14 mouse cellular contexts compared by ENCODE assay signal in the genomic region with DNA sequence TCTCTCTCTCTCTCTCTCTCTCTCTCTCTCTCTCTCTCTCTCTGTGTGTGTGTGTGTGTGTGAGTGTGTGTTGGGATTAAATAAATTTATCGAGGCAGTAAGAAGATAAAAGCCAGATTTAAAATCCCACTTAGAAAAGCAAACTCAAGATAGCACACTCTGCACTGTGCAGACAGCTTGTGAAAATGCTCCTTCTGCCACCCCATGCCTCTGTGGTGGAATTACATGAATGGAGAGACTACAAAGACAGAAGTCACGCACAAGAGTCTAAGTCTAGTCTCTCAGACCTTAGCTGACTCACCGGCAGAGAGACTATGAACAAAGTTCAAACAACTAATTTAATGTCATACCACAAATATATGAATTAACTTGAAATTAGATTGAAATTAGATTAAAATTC.
DNase-seq lines count a peak whose midpoint lies in the region; TF ChIP-seq lines count a peak whose summit lies in the region.
"Had no signal": no experiment of that assay in that cellular context is flagged by ENCODE, and none has a peak within 500 bp of the region (broad histone marks: within the 10 kb centered on the region; RNA-seq: fewer than 3 reads in every experiment).

No protein-coding gene starts in this region.

- peak; percentile 47 for TF ChIP-seq CTCF in gastrocnemius, adult 2 months (IDR thresholded peaks at IDR 0.05)
- TF ChIP-seq CTCF in MEL (IDR thresholded peaks at IDR 0.05 in 2 of 3, conservative IDR thresholded peaks at IDR 0.05 in 1 of 3; ENCODE audit: control insufficient read depth in 1 of 3, insufficient read depth in 1 of 3, low read depth in 2 of 3, low read length in 3 of 3, poor library complexity in 1 of 3, severe bottlenecking in 1 of 3): peak in 1 of 3 experiments; percentile 17; a peak in 2 of 6 replicates
- TF ChIP-seq CTCF in cortical plate, adult 2 months (IDR thresholded peaks at IDR 0.05; ENCODE audit: extremely low read depth, insufficient read depth, low read length): peak; percentile 65

- no peak for TF ChIP-seq EP300 in MEL (IDR thresholded peaks at IDR 0.05; ENCODE audit: low read depth in 1 of 2, low read length in 2 of 2)

- intact Hi-C loops in gastrocnemius, adult 2 months (cut with DNase I): no loop called here

- no peaks in the 10 kb centered on the region for H3K4me1 ChIP-seq in MEL (ENCODE audit: control insufficient read depth in 1 of 2, insufficient read depth in 2 of 2, low read length in 2 of 2)
- H3K4me1 ChIP-seq in cortical plate, adult 2 months (ENCODE audit: control insufficient read depth, insufficient read depth, low read length): peaks cover 2% of the 10 kb centered on the region; the same call in 1 of the 2 replicates
- H3K4me1 ChIP-seq: limb, embryonic 13.5 days; megakaryocyte, embryonic 14.5 days had no signal

- TF ChIP-seq RAD21 in MEL (IDR thresholded peaks at IDR 0.05; ENCODE audit: low read depth, low read length): peak; percentile 22

- no peak for TF ChIP-seq POLR2A in MEL (IDR thresholded peaks at IDR 0.05; ENCODE audit: control insufficient read depth in 1 of 2, insufficient read depth in 1 of 2, low read depth in 1 of 2, low read length in 2 of 2, poor library complexity in 1 of 2)
- no peak for TF ChIP-seq POLR2A in cortical plate, adult 2 months (IDR thresholded peaks at IDR 0.05; ENCODE audit: extremely low read depth, insufficient read depth, low read length)

- no peaks in the 10 kb centered on the region for H3K9me3 ChIP-seq in MEL (replicated peaks; ENCODE audit: insufficient read depth, low read length)
- H3K9me3 ChIP-seq: limb, embryonic 13.5 days had no signal

- no peak for DNase-seq in gastrocnemius, adult 2 months
- no peak for DNase-seq in gastrocnemius, postnatal 10 days
- peak; percentile 39 for DNase-seq in layer of hippocampus, adult 9-11 months
- no peak for DNase-seq in layer of hippocampus, adult 9-10 months (ENCODE audit: low spot score)
- DNase-seq in MEL (ENCODE audit: low read depth, low spot score): no peak
- DNase-seq in urinary bladder, postnatal 25 days (ENCODE audit: low spot score): no peak
- DNase-seq: adrenal gland, postnatal 25 days; heart, adult 18-20 months; kidney, adult 11 months; spleen, adult 18-20 months; thymus, postnatal 25 days had no signal

- H3K9ac ChIP-seq in MEL (ENCODE audit: control insufficient read depth, low read depth, low read length, poor library complexity, severe bottlenecking): no peak overlapping the region
- H3K9ac ChIP-seq: limb, embryonic 13.5 days had no signal

- no peak overlapping the region for H3K27ac ChIP-seq in gastrocnemius, adult 2 months
- H3K27ac ChIP-seq in MEL (ENCODE audit: control insufficient read depth, low read depth, low read length): no peak overlapping the region
- H3K27ac ChIP-seq in cortical plate, adult 2 months (ENCODE audit: insufficient read depth, low read length): no peak overlapping the region
- H3K27ac ChIP-seq: limb, embryonic 13.5 days had no signal

- H3K27me3 ChIP-seq in MEL (ENCODE audit: control insufficient read depth in 1 of 2, insufficient read depth in 2 of 2, low read length in 2 of 2): no peaks in the 10 kb centered on the region
- H3K27me3 ChIP-seq: limb, embryonic 13.5 days; megakaryocyte, embryonic 14.5 days had no signal

- no peak overlapping the region for H3K4me3 ChIP-seq in gastrocnemius, adult 2 months
- no peak overlapping the region for H3K4me3 ChIP-seq in MEL (ENCODE audit: control insufficient read depth in 1 of 2, insufficient read depth in 1 of 2, low read depth in 2 of 2, low read length in 2 of 2)
- no peak overlapping the region for H3K4me3 ChIP-seq in cortical plate, adult 2 months (ENCODE audit: insufficient read depth, low read length)
- H3K4me3 ChIP-seq: limb, embryonic 13.5 days; megakaryocyte, embryonic 14.5 days had no signal

- H3K79me2 ChIP-seq in MEL (ENCODE audit: control insufficient read depth, insufficient read depth, low read length, poor library complexity): no peaks in the 10 kb centered on the region

- H3K36me3 ChIP-seq in MEL (ENCODE audit: control insufficient read depth in 1 of 2, insufficient read depth in 2 of 2, low read length in 2 of 2): no peaks in the 10 kb centered on the region
- H3K36me3 ChIP-seq: limb, embryonic 13.5 days had no signal

TF ChIP-seq in MEL, 35 proteins besides CTCF, POLR2A, EP300 and RAD21:
- TF ChIP-seq GABPA (IDR thresholded peaks at IDR 0.05; ENCODE audit: low read depth, low read length) (no peak), SMC3 (IDR thresholded peaks at IDR 0.05; ENCODE audit: low read depth, low read length) (peak; percentile 39), SIN3A (IDR thresholded peaks at IDR 0.05; ENCODE audit: low read length) (no peak), ETS1 (IDR thresholded peaks at IDR 0.05; ENCODE audit: low read depth, low read length) (no peak), ZC3H11A (IDR thresholded peaks at IDR 0.05; ENCODE audit: low read depth, low read length) (peak; percentile 12; the same call in 1 of the 2 replicates)
